Mouse (Mus musculus): ENCODE data around the gene Taar4.

Taar4 gene

DNA sequence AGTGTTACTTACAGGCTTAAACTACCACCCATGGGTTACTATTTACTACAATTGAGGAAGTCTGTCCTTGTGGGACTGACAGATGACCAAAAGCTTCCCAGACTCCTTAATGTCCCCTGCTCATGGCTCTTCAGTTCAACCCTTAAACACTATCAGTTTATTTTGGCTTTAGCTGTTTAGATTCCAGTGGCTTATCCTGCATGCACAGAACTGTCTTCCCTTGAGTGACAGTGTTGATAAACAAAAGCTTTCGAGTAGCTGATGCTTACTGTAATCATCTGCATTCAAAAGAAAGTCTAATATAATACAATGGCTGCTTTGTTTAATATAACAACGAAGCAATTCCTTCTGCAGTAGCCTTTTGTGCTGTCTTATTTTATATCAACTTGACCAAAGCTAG is 46.7 kb downstream of the Taar4 start:
- DNase-seq (ENCODE audit: extremely low read depth, low read depth): no peak

DNA sequence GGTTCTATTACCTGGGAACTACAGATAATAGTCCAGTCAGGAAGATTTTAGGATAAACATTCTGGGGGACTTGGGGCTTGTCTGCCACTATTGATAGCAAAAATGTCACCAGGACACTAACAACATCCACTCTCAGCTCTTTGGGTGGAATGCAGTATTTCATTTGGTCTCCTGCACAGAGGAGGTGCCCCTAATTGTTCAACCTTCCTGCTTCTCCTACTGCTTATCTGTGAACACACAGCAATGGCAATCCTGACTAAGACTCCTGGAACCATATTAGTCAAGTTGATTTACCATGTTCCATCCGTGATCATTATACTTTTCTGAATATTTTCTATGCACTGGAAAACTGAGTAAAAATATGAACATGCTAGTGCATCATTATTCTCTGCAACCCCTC is 47.8 kb downstream of the Taar4 start:
- no peak for DNase-seq (ENCODE audit: extremely low read depth, low read depth)

Data from MEL-GATA-1-ER (cell line).